Mouse (Mus musculus) large intestine, adult 2 months (tissue): ENCODE measurements around the gene Atp8b2. TPM values are rescaled to one million over a fixed set of nuclear protein-coding genes. Genes with fewer than 3 reads are reported as not detected.

Experiments
- DNase-seq: peaks from one replicate; pipeline ENCODE4 v3.0.0-alpha.2; 2012; ENCODE audit warnings: low read depth, low spot score
- whole genome bisulfite sequencing: fragments of 180-500 bp; shearing (Covaris S2); methylation state at CpG from one replicate; pipeline ENCODE4 v1.1.7; 2018; 5-methylcytosine and 5-hydroxymethylcytosine counted together
- polyA plus RNA-seq: library from polyadenylated mRNA; depleted of rRNA; stranded (reverse); fragments of >200 nt; gene quantifications from 2 replicates; pipeline ENCODE4 v1.2.3, GENCODE M21; 2012; rRNA removed

Atp8b2 gene
- polyA plus RNA-seq, 1 experiment = 12.4 TPM

- DNase-seq = no peak
These were observed 53.4 kb downstream of the Atp8b2 start for GRCm38 (mm10) chr3:89909703-89910542.

GRCm38 (mm10) chr3:89908836-89909235 lies 54.5 kb downstream of the Atp8b2 start:
- no peak for DNase-seq

More at GRCm38 (mm10) chr3:89909703-89910542, 53.4 kb downstream of the Atp8b2 start:
- WGBS = 61% methylated on average over 5 of the region's 5 CpGs

GRCm38 (mm10) chr3:89907846-89908245 lies 55.5 kb downstream of the Atp8b2 start:
- DNase-seq = no peak
- 73% methylated on average over 3 of the region's 3 CpGs for WGBS

More at GRCm38 (mm10) chr3:89908836-89909235, 54.5 kb downstream of the Atp8b2 start:
- 80% methylated on average over 6 of the region's 6 CpGs for WGBS

GRCm38 (mm10) chr3:89899511-89899908 lies 63.8 kb downstream of the Atp8b2 start:
- DNase-seq = no peak
- WGBS = 75% methylated on average over 8 of the region's 8 CpGs

- DNase-seq = no peak
- 58% methylated on average over 5 of the region's 5 CpGs for WGBS
These were observed 64.3 kb downstream of the Atp8b2 start for GRCm38 (mm10) chr3:89898870-89899510.

GRCm38 (mm10) chr3:89898011-89898410 lies 65.3 kb downstream of the Atp8b2 start:
- WGBS = 85% methylated on average over 10 of the region's 10 CpGs

GRCm38 (mm10) chr3:89897204-89897796 lies 66.0 kb downstream of the Atp8b2 start:
- no peak for DNase-seq
- 82% methylated on average over 8 of the region's 8 CpGs for WGBS

More at GRCm38 (mm10) chr3:89898011-89898410, 65.3 kb downstream of the Atp8b2 start:
- no peak for DNase-seq

- no peak for DNase-seq
- 38% methylated on average over 5 of the region's 5 CpGs for WGBS
These were observed 66.7 kb downstream of the Atp8b2 start for GRCm38 (mm10) chr3:89896571-89896970.

GRCm38 (mm10) chr3:89892517-89893106 lies 70.7 kb downstream of the Atp8b2 start:
- WGBS = 87% methylated on average over 5 of the region's 5 CpGs
- DNase-seq = no peak

GRCm38 (mm10) chr3:89891696-89892095 lies 71.6 kb downstream of the Atp8b2 start:
- no peak for DNase-seq

- WGBS = 52% methylated on average over 8 of the region's 8 CpGs
- DNase-seq = no peak
These were observed 73.4 kb downstream of the Atp8b2 start for GRCm38 (mm10) chr3:89889841-89890430.

Other genes starting within 250 kb of the Atp8b2 start
- gene Adar, start 248.5 kb downstream of the Atp8b2 start, polyA plus RNA-seq = 27.5 and 39.9 TPM in 2 replicates
- gene Chrnb2, start 198.9 kb downstream of the Atp8b2 start, polyA plus RNA-seq = 0.90 and 1.3 TPM in 2 replicates
- gene Ube2q1, start 189.9 kb downstream of the Atp8b2 start, polyA plus RNA-seq = 24.6 and 26.2 TPM in 2 replicates
- 0.60 and 0.86 TPM in 2 replicates for gene She, start 132.1 kb downstream of the Atp8b2 start, polyA plus RNA-seq
- 2.9 and 4.4 TPM in 2 replicates for gene Il6ra, start 50.3 kb downstream of the Atp8b2 start, polyA plus RNA-seq
- gene Hax1, start 35.3 kb upstream of the Atp8b2 start, polyA plus RNA-seq = 60.1 and 80.7 TPM in 2 replicates
- 41.1 and 46.7 TPM in 2 replicates for gene 4933434E20Rik, start 88.1 kb upstream of the Atp8b2 start, polyA plus RNA-seq
- 51.4 and 75.2 TPM in 2 replicates for gene Ubap2l, start 89.1 kb upstream of the Atp8b2 start, polyA plus RNA-seq
- 161 and 190 TPM in 2 replicates for gene Tpm3, start 109.1 kb upstream of the Atp8b2 start, polyA plus RNA-seq
- 0.24 and 0.34 TPM in 2 replicates for gene Nup210l, start 140.6 kb upstream of the Atp8b2 start, polyA plus RNA-seq